Mouse (Mus musculus) cerebellum, adult 8-10 months (tissue): ENCODE results near the gene Shbg.
A peak's percentile ranks its signal among the peaks of the same experiment; 100 is the strongest.
"Not testable (repeated sequence)": the region's sequence is repeated elsewhere in the genome, so short reads cannot be mapped to it uniquely, and the experiment has no call there.

Source experiments
- DNase-seq: peaks from one replicate; pipeline ENCODE4 v3.0.0; 2022

Shbg gene

GRCm38 (mm10) chr11:69629802-69630201, 12.1 kb upstream of the Shbg start:
- no peak for DNase-seq

DNA sequence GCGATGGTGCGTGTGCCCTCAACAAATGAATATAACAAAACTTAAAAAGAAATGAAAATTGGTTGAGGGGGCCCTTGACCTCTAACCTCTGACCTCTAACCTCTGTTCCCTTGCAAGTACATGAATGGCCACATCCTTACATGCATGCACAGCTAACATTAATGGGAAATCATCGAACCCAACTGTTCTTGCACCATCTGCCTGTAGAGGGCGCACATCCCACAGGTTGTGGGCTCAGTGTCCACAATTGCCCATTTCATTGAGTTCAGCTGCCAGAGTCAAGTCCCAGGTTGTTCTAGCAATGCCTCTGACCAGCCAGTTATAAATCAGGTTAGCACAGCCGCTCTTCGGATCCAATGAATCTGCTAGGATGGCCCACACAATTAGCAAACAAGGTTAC, 10.6 kb upstream of the Shbg start:
- DNase-seq = peak; percentile 82

DNA sequence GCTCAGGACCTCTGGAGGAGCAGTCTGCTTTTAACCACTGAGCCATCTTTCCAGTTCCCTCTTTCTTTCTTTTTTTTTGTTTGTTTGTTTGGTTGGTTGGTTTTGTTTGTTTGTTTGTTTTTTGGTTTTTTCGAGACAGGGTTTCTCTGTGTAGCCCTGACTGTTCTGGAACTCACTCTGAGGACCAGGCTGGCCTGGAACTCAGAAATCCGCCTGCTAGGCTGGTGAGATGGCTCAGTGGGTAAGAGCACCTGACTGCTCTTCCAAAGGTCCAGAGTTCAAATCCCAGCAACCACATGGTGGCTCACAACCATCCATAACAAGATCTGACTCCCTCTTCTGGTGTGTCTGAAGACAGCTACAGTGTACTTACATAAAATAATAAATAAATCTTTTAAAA, 6.6 kb upstream of the Shbg start:
- DNase-seq = not testable (repeated sequence)

DNA sequence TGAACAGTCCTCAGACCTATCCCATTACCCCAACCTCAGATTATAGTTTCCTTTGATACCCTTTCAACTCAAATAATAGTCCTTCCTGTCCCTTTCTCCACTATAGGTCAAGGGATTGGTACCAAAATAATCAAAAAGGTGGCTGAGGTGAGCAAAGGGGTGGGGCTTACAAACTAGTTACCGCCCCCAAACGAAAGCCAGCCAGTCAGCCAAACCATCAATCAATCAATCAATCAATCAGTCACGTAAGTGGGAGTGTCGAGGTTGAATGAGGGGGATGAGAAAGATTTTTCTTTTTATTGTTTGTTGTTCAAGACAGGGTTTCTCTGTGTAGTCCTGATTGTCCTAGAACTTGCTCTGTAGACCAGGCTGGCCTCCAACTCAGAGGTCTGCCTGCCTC, 5.3 kb upstream of the Shbg start:
- no peak for DNase-seq

DNA sequence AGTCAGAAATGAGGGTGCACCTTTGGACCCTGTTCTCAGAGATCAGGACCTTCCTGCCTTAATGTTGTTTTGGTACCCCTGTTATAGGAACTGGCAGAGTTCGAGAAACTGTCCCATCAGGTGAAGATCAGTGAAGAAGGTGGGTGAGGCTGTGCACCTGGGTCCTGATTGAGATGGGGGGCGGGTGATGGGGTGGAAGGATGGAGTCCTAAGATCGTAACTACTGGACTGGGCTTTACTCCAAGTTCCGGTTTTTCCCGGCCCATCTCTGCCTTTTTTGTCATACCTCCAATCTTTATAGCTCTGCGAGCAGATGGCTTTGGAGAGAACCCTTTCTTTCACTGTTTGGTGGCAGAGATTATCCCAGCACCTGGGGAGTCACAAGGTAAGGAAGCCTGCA, 4.7 kb upstream of the Shbg start:
- DNase-seq = peak; percentile 61

DNA sequence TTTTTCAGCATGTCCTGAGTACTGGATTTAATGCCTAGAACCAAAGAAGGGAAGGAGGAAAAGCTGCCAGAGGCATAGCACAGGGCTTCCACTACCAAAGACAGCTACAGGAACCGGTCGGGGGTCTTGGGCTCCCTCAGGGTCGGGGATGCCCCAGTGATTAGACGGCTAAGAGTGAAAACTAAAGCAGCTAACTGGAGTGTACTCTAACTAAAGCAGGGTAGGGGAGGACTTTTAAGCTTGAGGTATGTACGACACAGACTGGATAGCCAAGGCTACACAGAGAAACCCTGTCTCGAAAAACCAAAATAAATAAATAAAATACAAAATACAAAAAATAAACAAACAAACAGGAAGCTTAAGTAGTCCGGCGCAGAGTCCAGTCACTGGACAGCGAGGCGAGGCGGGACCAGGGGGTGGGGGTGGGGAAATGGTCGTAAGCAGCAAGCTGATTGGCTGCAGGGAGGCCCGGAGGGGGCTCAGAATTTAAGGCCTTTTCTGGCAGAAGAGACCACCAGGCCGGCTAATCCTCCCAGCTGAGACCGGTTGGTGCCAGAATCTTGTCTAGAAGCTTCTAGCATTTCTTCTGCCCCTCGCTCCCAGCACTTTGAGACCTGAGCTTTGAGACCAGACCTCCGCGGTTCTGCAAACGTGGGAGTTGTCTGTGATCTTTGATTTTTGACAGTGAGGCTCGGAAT, 4.0 kb upstream of the Shbg start, which contains the start of gene Sat2:
TSS of gene Sat2 (plus strand) at position 454 of the 698 bp plus-strand sequence.
- DNase-seq = peak; percentile 54

GRCm38 (mm10) chr11:69620394-69621081, 2.8 kb upstream of the Shbg start:
- no peak for DNase-seq

DNA sequence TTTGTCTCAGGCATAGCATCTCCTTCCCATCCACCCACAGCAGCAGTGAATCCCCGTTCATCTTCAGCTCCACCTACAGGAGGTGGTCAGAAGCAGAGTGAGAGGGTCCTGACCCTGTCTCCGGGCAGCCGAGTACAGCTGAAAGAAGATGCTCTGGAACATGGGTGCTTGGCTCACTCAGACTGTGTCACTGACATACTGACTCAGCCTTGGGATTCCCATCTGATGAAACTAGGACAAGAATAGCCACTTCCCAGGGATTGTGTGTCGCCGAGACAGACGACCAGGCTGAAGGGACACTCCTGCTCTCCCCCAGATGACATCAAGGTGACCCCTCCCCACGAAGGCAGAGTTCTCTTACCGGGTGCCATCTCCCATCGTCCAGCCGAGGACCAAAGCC, 924 bp downstream of the Shbg start:
- no peak for DNase-seq

- not testable (repeated sequence) for DNase-seq
Observed at GRCm38 (mm10) chr11:69614257-69614588, 3.5 kb downstream of the Shbg start.

DNA sequence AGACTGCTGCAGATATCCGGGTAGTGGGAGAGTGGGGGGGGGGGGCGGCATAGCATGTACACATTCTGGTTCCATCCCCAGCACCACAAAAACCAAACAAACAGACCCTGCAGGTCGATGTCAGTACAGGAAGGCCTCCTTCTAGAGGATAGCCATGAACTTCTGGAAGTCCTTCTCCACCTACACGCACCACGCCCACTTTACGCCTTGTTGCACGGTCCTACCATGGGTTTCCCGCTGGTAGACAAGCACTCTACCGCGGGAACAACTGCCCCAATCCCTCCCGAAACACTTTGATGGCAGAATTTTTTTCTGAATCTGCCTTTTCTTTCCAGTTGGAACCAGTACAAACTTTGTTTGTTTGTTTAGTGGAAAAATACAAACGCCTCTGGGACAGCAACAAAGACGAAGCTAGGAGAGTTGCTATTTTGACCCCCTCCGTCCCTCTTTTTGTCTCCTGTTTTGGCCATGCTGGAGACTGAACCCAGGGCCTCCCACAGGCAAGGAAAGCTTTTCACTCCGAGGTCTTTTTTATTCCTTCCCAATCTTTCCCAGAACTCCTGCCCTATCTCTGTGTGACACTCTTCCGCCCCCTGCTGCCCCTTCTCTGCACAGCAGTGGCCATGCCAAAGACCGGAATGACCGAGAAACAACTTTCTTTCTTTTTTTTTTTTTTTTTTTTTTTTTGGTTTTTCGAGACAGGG, 4.0 kb downstream of the Shbg start:
- DNase-seq = peak; percentile 82

DNA sequence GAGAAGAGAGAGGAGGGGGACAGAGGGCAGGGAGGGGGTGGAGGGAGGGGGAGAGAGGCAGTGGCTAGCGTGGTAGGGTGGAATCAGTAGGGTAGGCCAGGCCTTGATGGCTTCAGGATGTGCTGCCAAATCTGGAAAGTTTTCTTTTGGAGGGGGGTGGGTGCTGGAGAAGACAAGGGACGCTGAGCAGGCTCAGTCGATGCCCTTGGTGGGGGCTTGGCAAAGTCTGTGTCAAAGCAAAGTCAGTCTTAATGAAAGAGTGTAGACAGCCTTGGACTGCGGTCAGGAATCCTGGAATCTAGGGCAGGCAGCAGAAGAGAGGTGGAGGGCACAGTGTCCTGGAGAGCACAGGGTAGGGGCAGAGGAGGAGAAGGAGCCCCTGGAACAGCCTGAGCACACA, 6.8 kb downstream of the Shbg start:
- DNase-seq = no peak

- DNase-seq = no peak
Observed at GRCm38 (mm10) chr11:69609416-69609815, 8.3 kb downstream of the Shbg start.

GRCm38 (mm10) chr11:69608525-69608924, 9.2 kb downstream of the Shbg start:
- DNase-seq = no peak

GRCm38 (mm10) chr11:69606832-69607231, 10.9 kb downstream of the Shbg start:
- DNase-seq = no peak

DNA sequence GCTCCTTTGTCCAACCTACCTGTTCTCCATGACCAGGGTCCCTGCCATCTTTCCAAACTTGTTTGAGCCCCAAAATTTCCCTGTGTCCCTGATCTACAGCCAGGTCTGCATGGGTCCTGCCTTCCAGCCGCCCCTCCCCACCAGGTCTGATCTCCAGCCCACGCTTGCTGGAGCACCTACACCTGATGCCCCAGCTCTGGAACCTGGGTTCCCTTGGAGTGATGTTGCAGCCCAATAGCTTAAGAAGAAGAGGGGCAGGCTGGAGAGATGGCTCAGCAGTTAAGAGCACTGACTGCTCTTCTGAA, 11.3 kb downstream of the Shbg start:
- DNase-seq = no peak

GRCm38 (mm10) chr11:69605726-69606490, 11.8 kb downstream of the Shbg start, which contains the start of gene Atp1b2:
Gene Atp1b2, minus strand, starts transcription at chr11:69605942.
- DNase-seq = peak; percentile 90

GRCm38 (mm10) chr11:69604795-69605664, 12.7 kb downstream of the Shbg start:
- DNase-seq = peak; percentile 85

DNA sequence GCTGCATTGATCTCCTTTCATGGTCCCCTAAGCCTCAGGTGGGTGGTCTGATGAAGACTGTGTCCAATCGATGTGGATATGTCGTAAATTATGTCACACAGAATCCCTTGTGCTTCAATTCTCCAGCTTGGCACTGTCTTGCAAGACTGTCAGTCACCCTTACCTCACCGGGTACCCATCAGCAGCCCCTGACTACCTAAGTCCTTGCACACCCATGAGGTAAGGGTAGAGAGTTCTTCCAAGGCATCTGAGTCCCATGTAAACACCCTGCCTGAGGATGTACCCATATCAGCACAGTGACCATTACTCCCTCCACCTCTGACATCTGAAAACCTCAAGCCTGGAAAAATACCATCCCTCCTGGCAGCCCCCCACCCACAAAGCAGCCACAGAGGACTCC, 13.4 kb downstream of the Shbg start:
- DNase-seq = no peak

DNA sequence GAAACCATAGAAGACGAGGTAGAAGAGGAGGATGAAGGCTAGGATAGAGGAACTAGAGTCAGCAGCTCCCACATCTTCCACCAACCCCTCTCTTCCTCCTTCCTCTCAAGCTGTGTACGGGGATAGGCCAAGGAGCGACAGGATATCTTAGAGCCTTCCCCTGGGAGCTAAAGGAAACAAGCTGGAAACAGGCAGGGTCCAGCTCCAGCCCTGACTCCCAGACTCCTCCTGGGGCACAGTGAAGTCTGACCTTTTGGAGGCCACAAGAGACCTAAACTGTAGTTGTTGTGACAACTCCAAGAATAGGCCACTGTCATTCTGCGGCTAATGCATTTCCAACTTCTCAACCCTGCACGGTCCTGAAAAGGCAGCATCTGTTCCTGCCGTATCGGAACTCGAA, 14.2 kb downstream of the Shbg start:
- DNase-seq = no peak

DNA sequence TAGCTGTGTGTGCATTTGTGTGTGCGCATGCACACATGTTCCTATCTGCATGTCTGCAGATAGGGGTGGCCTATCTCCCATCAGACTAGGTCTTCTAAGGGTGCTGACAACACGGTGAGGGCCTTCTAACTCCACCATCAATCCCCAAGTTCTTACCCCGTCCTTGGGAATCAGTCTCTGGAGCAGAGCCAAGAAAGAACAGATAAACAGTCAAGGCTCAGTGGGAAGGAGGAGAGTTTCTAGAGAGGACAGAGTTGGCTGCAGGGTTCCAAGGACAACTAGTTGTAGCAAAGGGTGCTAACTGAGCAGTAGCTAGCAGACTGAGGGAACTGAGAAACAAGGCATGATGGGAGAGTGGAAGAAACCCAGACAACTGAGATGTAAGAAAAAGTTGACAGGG, 15.9 kb downstream of the Shbg start:
- DNase-seq = no peak

- peak; percentile 61 for DNase-seq
Observed at GRCm38 (mm10) chr11:69600098-69600497, 17.6 kb downstream of the Shbg start.

DNA sequence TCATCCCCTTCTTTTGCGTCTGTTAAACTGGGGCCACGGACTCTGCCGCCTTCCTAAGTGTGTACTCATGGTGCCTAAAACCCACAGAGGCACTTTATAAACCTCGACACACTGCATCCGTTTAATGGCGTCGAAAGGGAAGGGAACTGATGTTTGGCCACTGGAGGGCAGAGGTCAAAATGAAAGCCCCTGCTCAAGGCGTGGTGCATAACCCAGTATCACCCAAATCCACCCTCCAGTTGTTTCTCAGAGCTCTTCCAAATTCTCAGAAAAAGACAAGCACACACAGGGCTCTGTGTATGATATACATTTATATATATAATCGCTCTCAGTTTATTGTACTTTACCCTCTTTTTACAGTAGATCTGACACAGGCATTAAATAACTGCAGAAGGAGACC, 18.3 kb downstream of the Shbg start:
- DNase-seq = no peak
